Mouse (Mus musculus) effector memory CD4-positive, alpha-beta T cell, adult 7 months (primary cell): ENCODE results near the gene Ms4a4d. TPM values are rescaled to one million over a fixed set of nuclear protein-coding genes. Genes with fewer than 3 reads are reported as not detected.

Source experiments
- polyA plus RNA-seq: library from polyadenylated mRNA; unstranded; fragments of 100-300 nt; shearing (Covaris generic); gene quantifications from one replicate; pipeline ENCODE4 v1.2.1, GENCODE M21; 2017

Ms4a4d gene
- 0.67 TPM for polyA plus RNA-seq

DNA sequence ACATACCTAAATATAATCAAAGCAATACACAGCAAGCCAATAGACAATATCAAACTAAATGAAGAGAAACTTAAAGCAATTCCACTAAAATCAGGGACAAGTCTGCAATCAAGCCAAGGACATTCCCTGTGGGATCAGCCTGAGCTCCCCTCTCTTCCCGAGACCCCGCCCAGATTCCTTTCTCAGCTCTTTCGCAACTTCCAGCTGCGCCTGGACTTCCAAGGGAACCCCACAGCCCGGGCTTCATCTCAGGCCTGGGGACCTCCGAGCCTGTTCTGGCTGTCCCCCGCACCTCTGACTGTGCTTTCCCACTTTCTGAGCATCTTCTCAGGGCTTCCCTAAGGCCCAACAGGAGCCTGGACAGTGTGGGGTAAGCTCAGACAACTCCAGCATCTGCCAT is at the start of gene Ms4a4d:
Ms4a4d (plus strand) TSS at position 209 of the 400 bp plus-strand sequence.

DNA sequence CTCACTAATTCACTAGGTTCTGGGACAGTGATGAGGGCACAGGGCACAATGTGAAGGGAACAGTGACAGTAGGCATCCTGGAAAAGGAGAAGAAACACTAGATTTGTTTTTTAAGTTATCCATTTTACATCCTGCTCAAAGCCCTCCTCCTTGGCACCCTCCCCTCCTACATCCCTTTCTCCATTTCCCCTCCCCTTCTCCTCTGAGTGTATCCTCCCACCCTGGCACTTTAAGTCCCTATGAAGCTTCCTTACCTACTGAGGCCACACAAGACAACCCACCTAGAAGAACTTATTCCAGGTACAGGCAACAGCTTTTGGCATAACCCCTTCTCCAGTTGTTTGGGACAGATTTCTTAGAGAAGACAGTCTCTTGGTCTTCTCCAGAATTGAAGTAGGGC is 20.4 kb upstream of the Ms4a4d start, which contains the start of gene Ms4a6b:
Ms4a6b (plus strand) TSS at position 267 of the 400 bp plus-strand sequence.

DNA sequence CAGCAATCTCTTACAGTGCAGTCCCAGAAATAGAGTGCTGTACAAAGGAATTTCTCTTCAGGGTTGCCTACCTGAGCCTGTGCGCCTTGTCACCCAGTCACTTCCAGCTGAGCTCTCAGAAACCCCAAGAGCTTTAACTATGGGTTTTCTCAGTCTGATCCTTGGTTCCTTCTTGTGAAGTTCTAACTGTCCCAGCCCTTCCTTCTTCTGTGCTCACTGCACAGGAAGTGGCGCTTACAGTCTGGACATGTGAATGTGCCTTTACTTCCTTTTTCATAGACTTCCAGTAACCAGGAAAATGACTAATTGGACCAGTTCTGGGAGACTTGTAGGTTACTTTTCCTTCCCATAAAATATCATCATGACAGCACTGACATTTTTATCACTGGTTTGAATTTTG is 68.0 kb downstream of the Ms4a4d start, which contains the start of gene Ms4a6d:
Ms4a6d (minus strand) TSS at position 247 of the 400 bp plus-strand sequence.

Other genes with a start within 250 kb of the Ms4a4d start
- gene Ms4a14, start 222.3 kb upstream of the Ms4a4d start, polyA plus RNA-seq = not detected
- gene Ms4a7, start 200.7 kb upstream of the Ms4a4d start, polyA plus RNA-seq = not detected
- gene Ms4a4a, start 161.3 kb upstream of the Ms4a4d start, polyA plus RNA-seq = 6.5 TPM
- 178 TPM for gene Ms4a4c, start 132.0 kb upstream of the Ms4a4d start, polyA plus RNA-seq
- 2,892 TPM for gene Ms4a4b, start 93.2 kb upstream of the Ms4a4d start, polyA plus RNA-seq
- 7.2 TPM for gene Ms4a6c, start 67.4 kb upstream of the Ms4a4d start, polyA plus RNA-seq
- gene Gm8369, start 50.9 kb upstream of the Ms4a4d start, polyA plus RNA-seq = 506 TPM
- gene Ms4a6b, start 20.3 kb upstream of the Ms4a4d start, polyA plus RNA-seq = 633 TPM
- gene Ms4a6d, start 68.0 kb downstream of the Ms4a4d start, polyA plus RNA-seq = 24.3 TPM
- gene Ms4a2, start 86.9 kb downstream of the Ms4a4d start, polyA plus RNA-seq = not detected
- not detected for gene Ms4a3, start 104.0 kb downstream of the Ms4a4d start, polyA plus RNA-seq
- not detected for gene Oosp2, start 123.8 kb downstream of the Ms4a4d start, polyA plus RNA-seq
- gene Oosp1, start 154.3 kb downstream of the Ms4a4d start, polyA plus RNA-seq = not detected
- gene Oosp3, start 160.3 kb downstream of the Ms4a4d start, polyA plus RNA-seq = 0.66 TPM
- gene Gif, start 210.8 kb downstream of the Ms4a4d start, polyA plus RNA-seq = not detected
- 41.6 TPM for gene Mrpl16, start 233.6 kb downstream of the Ms4a4d start, polyA plus RNA-seq